Mouse (Mus musculus) cerebellum, adult 2 months (tissue): ENCODE results near the gene Ube2q2. TPM values are rescaled to one million over a fixed set of nuclear protein-coding genes. Genes with fewer than 3 reads are reported as not detected.

Experiments used
- DNase-seq, 2 experiments: peaks; one replicate each; pipeline ENCODE4 v3.0.0; 2021
- H3K27ac ChIP-seq: fragments of 200-500 bp; 2 replicates; pipeline ENCODE4 v1.5.1; 2012; ENCODE audit warnings: low read length, control low read depth, inconsistent platforms; ENCODE audit not compliant: insufficient read depth
- H3K27me3 ChIP-seq: fragments of 200-500 bp; 2 replicates; pipeline ENCODE4 v1.6.1; 2012; ENCODE audit warnings: inconsistent platforms, mild to moderate bottlenecking, low read length, moderate library complexity; ENCODE audit not compliant: control insufficient read depth, insufficient read depth
- H3K4me1 ChIP-seq: fragments of 200-500 bp; 2 replicates; pipeline ENCODE4 v1.6.1; 2011; ENCODE audit warnings: low read length; ENCODE audit not compliant: control insufficient read depth, insufficient read depth
- H3K4me3 ChIP-seq: fragments of 200-500 bp; replicated peaks from 2 replicates; pipeline ENCODE3; 2011; ENCODE audit warnings: mild to moderate bottlenecking, low read depth, low read length, control low read depth; ENCODE audit not compliant: insufficient read depth
- CTCF ChIP-seq: fragments of 200-500 bp; IDR thresholded peaks from 2 replicates; pipeline ENCODE4 v1.5.1; 2011; ENCODE audit warnings: low read depth, mild to moderate bottlenecking, control low read depth, low read length, moderate library complexity, borderline replicate concordance; ENCODE audit not compliant: insufficient read depth
- POLR2A ChIP-seq: fragments of 200-500 bp; IDR thresholded peaks from 2 replicates; pipeline ENCODE4 v1.6.1; 2011; ENCODE audit warnings: low read length, control low read depth, borderline replicate concordance; ENCODE audit not compliant: insufficient read depth
- WGBS: fragments of 180-500 bp; shearing (Covaris S2); methylation state at CpG from one replicate; pipeline ENCODE4 v1.1.7; 2018; 5-methylcytosine and 5-hydroxymethylcytosine counted together
- polyA plus RNA-seq: library from polyadenylated mRNA; depleted of rRNA; stranded (reverse); fragments of >200 nt; gene quantifications from 2 replicates; pipeline ENCODE4 v1.2.3, GENCODE M21; 2012

Gene Ube2q2
- polyA plus RNA-seq, 1 experiment = 54.9 TPM

DNA sequence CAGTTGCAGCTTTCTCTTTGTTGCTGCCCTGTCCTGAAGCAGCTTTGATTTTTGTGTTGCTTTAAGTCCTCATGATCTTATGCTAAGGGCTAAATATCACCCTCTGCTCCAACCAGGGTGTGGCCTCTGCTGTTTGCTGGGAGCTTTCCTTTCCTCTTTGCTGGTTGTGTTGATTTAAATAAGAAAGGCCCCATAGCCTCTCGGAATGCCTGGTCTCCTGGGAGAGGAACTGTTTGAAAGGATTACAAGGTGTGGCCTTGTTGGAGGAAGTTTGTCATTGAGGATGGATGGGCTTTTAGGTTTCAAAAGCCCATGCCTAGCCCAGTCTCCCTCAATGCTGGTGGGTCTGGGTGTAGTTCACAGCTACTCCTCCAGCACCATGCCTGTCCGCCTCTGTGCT is 67.4 kb downstream of the Ube2q2 start:
- Histone ChIP-seq H3K27ac (no peak overlapping the region), H3K4me1 (peaks cover 4% of the 10 kb centered on the region), H3K27me3 (no peaks in the 10 kb centered on the region; the same call in 1 of the 2 replicates), H3K4me3 (no peak overlapping the region)
- 73% methylated on average over 2 of the region's 2 CpGs for WGBS
- TF ChIP-seq CTCF = no peak
- no peak for TF ChIP-seq POLR2A
- DNase-seq = no peak

DNA sequence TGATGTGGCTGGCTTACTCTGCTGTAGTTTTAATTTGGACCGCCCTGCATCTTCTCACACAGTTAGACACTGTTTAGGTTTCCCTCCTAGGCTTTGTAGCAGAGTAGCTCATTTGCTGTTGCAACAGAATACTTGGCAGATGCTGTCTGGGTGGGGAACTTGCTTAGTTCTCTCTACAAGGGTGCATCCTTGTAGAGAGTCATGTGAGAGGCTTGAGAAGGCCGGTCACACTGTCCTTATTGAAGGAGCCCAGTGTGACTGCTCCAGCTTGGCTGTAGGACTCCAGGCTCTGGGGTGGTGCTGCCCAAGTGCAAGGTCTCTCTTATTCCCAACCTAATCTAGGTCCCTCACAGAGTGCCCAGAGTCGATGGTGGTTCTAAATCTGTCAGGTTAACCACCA is 68.7 kb downstream of the Ube2q2 start:
- H3K27me3 ChIP-seq = no peaks in the 10 kb centered on the region; the same call in 1 of the 2 replicates
- 91% methylated on average over 3 of the region's 3 CpGs for WGBS
- TF ChIP-seq CTCF (no peak), POLR2A (no peak)
- no peak for DNase-seq
- H3K27ac ChIP-seq = no peak overlapping the region
- no peaks in the 10 kb centered on the region for H3K4me1 ChIP-seq
- H3K4me3 ChIP-seq = no peak overlapping the region

DNA sequence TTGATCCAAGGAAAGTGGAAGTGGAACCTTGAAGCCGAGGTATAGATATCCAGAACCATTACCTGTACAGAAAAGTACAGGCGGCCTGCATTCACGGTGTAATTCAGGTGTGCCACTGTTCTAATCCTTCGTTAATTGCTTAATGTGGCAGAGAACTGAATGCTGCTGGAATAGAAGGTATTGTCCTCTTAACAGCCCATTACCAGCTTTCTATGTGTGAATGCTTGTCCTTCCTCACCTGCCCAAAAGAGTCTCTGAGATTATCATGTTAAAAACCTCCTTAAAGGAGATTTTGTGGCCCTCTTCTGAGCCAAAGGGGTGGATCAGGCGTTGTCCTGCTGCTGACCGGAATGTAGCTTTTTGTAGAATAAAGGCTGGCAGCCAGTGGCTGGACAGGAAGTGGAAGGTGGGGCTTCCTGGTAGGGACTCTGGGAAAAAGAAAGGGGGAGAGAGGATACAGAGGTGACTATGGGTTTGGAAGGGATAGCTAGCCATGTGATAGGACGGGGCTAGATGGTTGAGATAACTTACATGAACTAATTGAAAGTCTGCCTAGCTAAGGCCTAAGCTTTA is 76.6 kb downstream of the Ube2q2 start:
- Histone ChIP-seq H3K4me3 (no peak overlapping the region), H3K4me1 (no peaks in the 10 kb centered on the region), H3K27ac (peak overlapping the region; percentile 21; the same call in 1 of the 2 replicates), H3K27me3 (no peaks in the 10 kb centered on the region)
- TF ChIP-seq CTCF (no peak), POLR2A (no peak)
- 88% methylated on average over 7 of the region's 7 CpGs for WGBS
- DNase-seq = no peak

DNA sequence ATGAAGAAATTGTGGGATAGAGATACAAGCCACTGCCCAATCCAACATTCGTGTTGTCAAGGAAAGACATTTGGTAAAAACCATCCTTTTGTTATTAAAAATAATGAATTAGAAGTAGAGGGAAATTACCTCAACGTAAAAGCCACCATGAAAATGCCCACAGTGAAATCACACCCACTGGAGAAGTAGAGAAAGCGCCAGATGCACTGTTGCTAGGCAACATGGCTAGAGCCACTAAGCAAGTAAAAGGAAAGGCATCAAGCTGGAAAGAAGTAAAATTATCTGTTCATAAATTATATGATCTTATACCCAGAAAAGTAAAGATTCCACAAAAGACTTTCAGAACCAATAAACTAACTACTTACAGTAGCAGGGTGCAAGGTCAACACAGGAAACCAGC is 77.6 kb downstream of the Ube2q2 start:
- 49% methylated on average over 3 of the region's 3 CpGs for WGBS
- Histone ChIP-seq H3K4me3 (no peak overlapping the region), H3K27ac (no peak overlapping the region), H3K4me1 (no peaks in the 10 kb centered on the region), H3K27me3 (no peaks in the 10 kb centered on the region)
- TF ChIP-seq POLR2A = no peak
- TF ChIP-seq CTCF = no peak
- DNase-seq = no peak

DNA sequence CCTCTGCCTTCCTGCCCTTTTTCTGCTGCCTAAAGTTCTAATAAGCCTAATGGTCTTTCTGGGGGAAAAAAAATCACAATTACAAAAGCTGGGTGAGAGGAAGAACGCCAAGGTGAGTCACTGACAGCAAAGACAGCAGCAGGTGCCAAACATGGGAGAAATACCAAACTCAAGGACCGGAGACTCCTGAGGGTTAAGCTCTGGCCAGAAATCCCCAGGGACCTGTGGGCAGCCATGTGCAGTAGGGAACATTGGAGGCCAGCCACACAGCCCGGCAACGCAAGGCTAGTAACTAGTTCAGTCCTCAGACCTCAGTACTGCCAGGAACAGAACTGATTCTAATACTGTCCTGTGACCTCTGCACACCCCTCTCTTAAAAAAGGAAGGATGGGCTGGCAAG is 79.5 kb downstream of the Ube2q2 start:
- TF ChIP-seq POLR2A (no peak), CTCF (no peak)
- H3K4me1 ChIP-seq = no peaks in the 10 kb centered on the region
- no peaks in the 10 kb centered on the region for H3K27me3 ChIP-seq
- no peak for DNase-seq
- 7% methylated on average over 4 of the region's 4 CpGs for WGBS
- H3K27ac ChIP-seq = no peak overlapping the region
- no peak overlapping the region for H3K4me3 ChIP-seq

DNA sequence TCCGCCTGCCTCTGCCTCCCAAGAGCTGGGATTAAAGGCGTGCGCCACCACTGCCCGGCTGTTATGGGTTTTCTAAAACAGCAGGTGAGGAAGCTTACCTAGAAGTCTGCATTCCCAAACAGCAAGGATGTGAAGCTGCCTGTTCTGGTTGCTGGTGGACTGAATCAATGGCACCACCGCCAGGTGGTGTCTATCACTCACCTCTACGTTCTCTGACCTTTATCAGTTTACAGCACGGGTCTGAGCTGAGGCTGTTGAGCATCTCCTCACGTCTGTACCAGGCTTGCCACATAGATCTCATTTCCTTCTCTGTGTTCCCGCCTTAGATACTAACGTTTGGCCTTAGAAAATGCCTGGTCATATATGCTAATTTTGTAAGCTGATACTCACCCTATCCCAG is 80.4 kb downstream of the Ube2q2 start:
- H3K27me3 ChIP-seq = no peaks in the 10 kb centered on the region
- no peak overlapping the region for H3K4me3 ChIP-seq
- TF ChIP-seq POLR2A (no peak), CTCF (no peak)
- no peak overlapping the region for H3K27ac ChIP-seq
- 83% methylated on average over 10 of the region's 10 CpGs for whole genome bisulfite sequencing
- DNase-seq = no peak
- no peaks in the 10 kb centered on the region for H3K4me1 ChIP-seq

DNA sequence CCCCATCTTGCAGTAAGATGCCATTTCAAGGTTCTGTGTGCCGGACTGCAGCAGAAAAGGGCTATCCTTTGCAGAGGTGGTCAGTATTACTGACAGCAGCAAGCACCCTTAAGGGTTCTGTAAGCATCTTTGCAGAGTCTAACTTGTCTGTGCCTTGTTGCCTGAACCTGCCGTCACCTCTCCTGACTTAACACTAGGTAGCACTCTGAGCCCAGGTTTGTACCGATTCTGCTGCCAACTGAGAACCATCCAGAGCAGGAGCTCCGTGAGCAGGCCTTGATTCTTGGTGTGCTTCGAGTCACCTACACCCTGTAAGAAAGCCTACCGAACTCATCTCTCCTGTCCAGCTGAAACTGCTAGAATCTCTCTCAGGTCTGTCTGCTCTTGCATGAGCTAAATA is 82.9 kb downstream of the Ube2q2 start:
- TF ChIP-seq POLR2A = no peak
- TF ChIP-seq CTCF = peak; percentile 94
- Histone ChIP-seq H3K27ac (no peak overlapping the region), H3K4me3 (no peak overlapping the region), H3K4me1 (no peaks in the 10 kb centered on the region), H3K27me3 (no peaks in the 10 kb centered on the region)
- peak; percentile 68 to 78 for DNase-seq
- WGBS = 46% methylated on average over 6 of the region's 6 CpGs

DNA sequence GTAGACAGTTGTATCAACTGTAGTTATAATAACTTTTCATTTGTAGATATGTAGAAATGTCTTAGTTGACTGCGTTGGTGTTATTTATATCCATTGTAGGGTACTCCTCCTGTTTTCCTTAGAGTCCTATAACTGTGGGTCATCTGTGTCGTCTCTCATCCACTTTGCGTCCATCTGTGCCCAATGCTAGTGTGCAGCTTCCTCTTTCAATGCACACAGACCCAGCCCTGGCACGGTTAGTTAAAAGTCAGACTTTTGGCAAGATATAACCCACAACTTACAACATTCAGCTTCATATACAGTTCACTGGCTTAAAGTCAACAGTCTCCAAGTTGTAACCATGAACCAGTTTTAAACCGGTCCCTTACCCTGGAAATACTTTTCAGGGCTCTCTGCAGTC is 83.5 kb downstream of the Ube2q2 start:
- no peaks in the 10 kb centered on the region for H3K27me3 ChIP-seq
- TF ChIP-seq CTCF = no peak
- no peak for TF ChIP-seq POLR2A
- H3K4me1 ChIP-seq = no peaks in the 10 kb centered on the region
- H3K27ac ChIP-seq = no peak overlapping the region
- no peak overlapping the region for H3K4me3 ChIP-seq
- no peak for DNase-seq
- WGBS = 91% methylated on average over 5 of the region's 5 CpGs
